23 mouse cellular contexts compared by ENCODE assay signal in genomic region chr2:38851797-38852196, GRCm38 (mm10).
DNase-seq lines count a peak whose midpoint lies in the region; ATAC-seq and TF ChIP-seq lines count a peak whose summit lies in the region.
"Had no signal": no experiment of that assay in that cellular context is flagged by ENCODE, and none has a peak within 500 bp of the region (broad histone marks: within the 10 kb centered on the region; RNA-seq: fewer than 3 reads in every experiment).

No protein-coding gene starts in this region.

- H3K36me3 ChIP-seq in kidney, adult 2 months (ENCODE audit: control insufficient read depth, insufficient read depth, low read length) = no peaks in the 10 kb centered on the region
- peaks cover 32% of the 10 kb centered on the region for H3K36me3 ChIP-seq in kidney, embryonic 14.5 days (ENCODE audit: control insufficient read depth, insufficient read depth, low read length)
- no peaks in the 10 kb centered on the region for H3K36me3 ChIP-seq in intestine, embryonic 15.5 days
- H3K36me3 ChIP-seq: G1E had no signal

- H3K4me3 ChIP-seq in kidney, adult 2 months (ENCODE audit: insufficient read depth, low read depth, low read length) = no peak overlapping the region
- H3K4me3 ChIP-seq in kidney, embryonic 14.5 days (ENCODE audit: low read length) = no peak overlapping the region
- no peak overlapping the region for H3K4me3 ChIP-seq in intestine, embryonic 15.5 days (replicated peaks)
- H3K4me3 ChIP-seq: embryonic facial prominence, embryonic 12.5 days; gastrocnemius, adult 2 months; heart, embryonic 13.5 days; hindbrain, embryonic 12.5 days had no signal

- H3K9me3 ChIP-seq in kidney, embryonic 14.5 days (ENCODE audit: control insufficient read depth, low read length) = no peaks in the 10 kb centered on the region
- H3K9me3 ChIP-seq in intestine, embryonic 15.5 days = no peaks in the 10 kb centered on the region
- H3K9me3 ChIP-seq: embryonic facial prominence, embryonic 12.5 days; G1E; heart, embryonic 13.5 days; hindbrain, embryonic 12.5 days had no signal

- TF ChIP-seq CTCF in kidney, adult 2 months (conservative IDR thresholded peaks at IDR 0.05; ENCODE audit: insufficient read depth, insufficient read length, low read depth, low read length) = no peak

- no peak for TF ChIP-seq POLR2A in kidney, adult 2 months (IDR thresholded peaks at IDR 0.05; ENCODE audit: low read depth, low read length)

- DNase-seq in kidney, adult 2 months = peak; percentile 14
- DNase-seq in thymus, postnatal 0 days (ENCODE audit: low spot score) = peak; percentile 56
- no peak for DNase-seq in thymus, postnatal 4 days
- peak; percentile 34 for DNase-seq in yolk sac, embryonic 10.5 days (ENCODE audit: low spot score)
- DNase-seq in urinary bladder, postnatal 25 days (ENCODE audit: low spot score) = no peak
- no peak for DNase-seq in heart, postnatal 14 days
- DNase-seq: adrenal gland, adult 8-10 months; adrenal gland, postnatal 36 days; cerebellum, adult 11 months; cerebellum, adult 8-10 months; cerebellum, postnatal 14 days; embryo, embryonic 11 days; forebrain, postnatal 0 days; gastrocnemius, adult 2 months; gastrocnemius, postnatal 25 days; heart, postnatal 4 days had no signal

- intact Hi-C loops in heart, postnatal 14 days (cut with DNase I) = no loop called here

- 53% methylated on average over 1 of the region's 1 CpGs for WGBS in kidney, adult 2 months
- WGBS in kidney, embryonic 14.5 days = 75% methylated on average over 1 of the region's 1 CpGs
- 50% methylated on average over 1 of the region's 1 CpGs for WGBS in intestine, embryonic 15.5 days

- no peaks in the 10 kb centered on the region for H3K27me3 ChIP-seq in kidney, adult 2 months (replicated peaks; ENCODE audit: control insufficient read depth, insufficient read depth, low read length)
- no peaks in the 10 kb centered on the region for H3K27me3 ChIP-seq in kidney, embryonic 14.5 days (ENCODE audit: control insufficient read depth, insufficient read depth, low read length)
- H3K27me3 ChIP-seq in intestine, embryonic 15.5 days (replicated peaks) = no peaks in the 10 kb centered on the region
- H3K27me3 ChIP-seq: embryonic facial prominence, embryonic 12.5 days; heart, embryonic 13.5 days; hindbrain, embryonic 12.5 days had no signal

- H3K4me1 ChIP-seq in kidney, adult 2 months (ENCODE audit: control insufficient read depth, insufficient read depth, low read length) = no peaks in the 10 kb centered on the region
- H3K4me1 ChIP-seq in kidney, embryonic 14.5 days (ENCODE audit: control insufficient read depth, insufficient read depth, low read length) = no peaks in the 10 kb centered on the region
- H3K4me1 ChIP-seq in intestine, embryonic 15.5 days (replicated peaks) = no peaks in the 10 kb centered on the region
- H3K4me1 ChIP-seq: embryonic facial prominence, embryonic 12.5 days; hindbrain, embryonic 12.5 days had no signal

- no peak overlapping the region for H3K9ac ChIP-seq in kidney, embryonic 14.5 days (ENCODE audit: low read depth, low read length)
- H3K9ac ChIP-seq in intestine, embryonic 15.5 days = no peak overlapping the region
- H3K9ac ChIP-seq: embryonic facial prominence, embryonic 12.5 days; forebrain, postnatal 0 days; heart, embryonic 13.5 days; hindbrain, embryonic 12.5 days had no signal

- H3K27ac ChIP-seq in kidney, adult 2 months (ENCODE audit: insufficient read depth, low read depth, low read length) = no peak overlapping the region
- H3K27ac ChIP-seq in kidney, embryonic 14.5 days (ENCODE audit: low read depth, low read length) = no peak overlapping the region
- no peak overlapping the region for H3K27ac ChIP-seq in intestine, embryonic 15.5 days
- H3K27ac ChIP-seq: embryonic facial prominence, embryonic 12.5 days; gastrocnemius, adult 2 months; heart, embryonic 13.5 days; hindbrain, embryonic 12.5 days had no signal

- ATAC-seq in kidney, embryonic 14.5 days (ENCODE audit: low FRiP score, low TSS enrichment) = no peak
- ATAC-seq in intestine, embryonic 15.5 days = 0 out of 2 replicates have a peak, but pooled peaks have one; percentile 62
- ATAC-seq: forebrain, postnatal 0 days; hindbrain, embryonic 16.5 days had no signal

- H3K4me2 ChIP-seq in kidney, embryonic 14.5 days (replicated peaks; ENCODE audit: low read depth, low read length) = no peak overlapping the region
- no peak overlapping the region for H3K4me2 ChIP-seq in intestine, embryonic 15.5 days (replicated peaks)
- H3K4me2 ChIP-seq: embryonic facial prominence, embryonic 12.5 days; heart, embryonic 13.5 days; hindbrain, embryonic 12.5 days had no signal

Comparison
In these comparisons a context has a peak if more than half of its experiments do, and no peak if none do; other contexts are left out.
1. DNase-seq: peak in kidney, adult 2 months (single experiment), thymus, postnatal 0 days (single experiment) and yolk sac, embryonic 10.5 days (single experiment); none in thymus, postnatal 4 days (single experiment), urinary bladder, postnatal 25 days (single experiment) and heart, postnatal 14 days (0 of 2).